Mouse (Mus musculus) kidney, postnatal 10 days (tissue): Measurements from ENCODE around the gene Olfr1404.
"Not testable (repeated sequence)": the region's sequence is repeated elsewhere in the genome, so short reads cannot be mapped to it uniquely, and the experiment has no call there.

ENCODE experiments used
- DNase-seq: peaks from one replicate; pipeline ENCODE4 v3.0.0; 2021; ENCODE audit warnings: mixed read lengths

Gene Olfr1404

DNA sequence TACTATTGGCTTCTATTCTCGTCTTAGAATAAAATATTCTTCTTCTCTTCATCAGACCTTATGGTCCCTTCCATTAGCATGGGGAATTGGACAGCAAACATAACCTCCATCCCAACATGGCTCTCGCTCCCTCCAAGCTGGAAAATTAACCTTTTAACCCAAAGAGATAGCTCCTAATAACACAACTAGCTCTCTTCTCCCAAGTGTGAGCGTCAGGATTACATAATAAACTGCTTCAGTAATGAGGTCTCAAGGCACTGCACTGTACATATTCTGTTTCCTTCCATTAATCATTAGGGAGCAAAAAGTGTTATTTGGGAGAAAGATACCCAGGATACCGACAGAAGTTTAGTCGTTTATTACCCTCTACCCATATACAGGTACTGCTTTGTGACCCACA lies at the start of gene Olfr1404:
Olfr1404 (plus strand) TSS at position 301 of the 400 bp plus-strand sequence.
- DNase-seq, result no peak

GRCm38 (mm10) chr1:173174154-173174842 lies 37.9 kb upstream of the Olfr1404 start:
- DNase-seq, result no peak

DNA sequence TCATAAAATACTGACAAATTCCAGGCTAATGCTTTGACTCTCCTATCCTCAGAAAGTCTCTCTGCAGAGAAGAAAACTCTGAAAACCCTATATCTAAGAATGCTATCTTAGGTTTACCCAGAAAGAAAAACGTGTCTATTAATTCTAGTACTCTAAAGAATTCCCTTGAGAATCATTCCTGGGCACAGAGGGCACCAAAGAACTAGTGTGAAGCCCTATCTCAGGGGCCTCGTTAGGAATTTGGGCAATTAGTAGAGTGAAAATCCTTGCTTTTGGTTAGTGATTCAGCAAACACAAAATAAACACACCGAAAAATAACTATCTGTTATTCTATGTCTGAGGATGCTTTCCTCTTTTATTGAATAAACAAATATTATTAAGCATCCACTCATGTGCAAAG lies 21.7 kb upstream of the Olfr1404 start, which contains the start of gene Olfr1406:
Olfr1406 (minus strand) TSS at position 101 of the 400 bp plus-strand sequence.
- DNase-seq, result no peak

DNA sequence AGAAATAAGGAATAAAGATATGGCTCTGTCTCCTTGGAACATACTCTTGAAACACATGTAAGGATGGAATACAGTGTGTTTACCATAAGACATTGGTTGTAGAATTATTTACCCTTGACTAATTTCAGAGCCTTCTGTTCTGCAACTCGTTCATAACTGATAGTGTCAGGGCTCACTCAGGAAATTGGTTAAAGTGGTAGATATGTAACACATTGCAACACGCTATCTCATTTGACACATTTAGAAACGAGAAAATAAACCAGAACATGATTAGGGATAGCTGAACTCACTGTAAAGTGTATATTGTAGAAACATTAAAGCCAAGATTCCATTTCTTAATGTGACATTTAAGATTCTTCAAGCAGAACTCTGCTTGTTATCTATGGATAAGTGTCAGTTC lies 20.1 kb upstream of the Olfr1404 start:
- no peak for DNase-seq

DNA sequence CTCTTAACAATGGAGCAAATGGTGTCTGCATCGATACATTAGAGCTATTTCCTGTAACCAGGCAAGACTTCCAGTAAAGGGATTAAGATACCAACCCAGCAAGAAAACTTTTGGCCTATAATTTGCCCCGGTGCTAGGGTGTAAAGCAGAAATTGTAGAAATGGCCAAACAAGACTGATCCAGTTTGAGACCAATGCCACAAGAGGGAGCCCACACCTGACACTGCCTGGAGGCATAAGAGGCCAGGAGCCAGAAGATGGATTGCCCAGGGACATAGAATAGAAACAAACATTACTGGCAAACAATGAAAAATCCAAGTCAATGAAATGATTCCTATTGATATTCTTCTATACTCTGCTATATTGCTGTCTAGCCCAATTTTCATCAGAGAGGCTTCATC lies 15.8 kb upstream of the Olfr1404 start:
- DNase-seq, result no peak

- DNase-seq, result no peak
These were observed 14.7 kb upstream of the Olfr1404 start, which contains the start of gene Olfr218 for GRCm38 (mm10) chr1:173197508-173197907. TSS of gene Olfr218 (plus strand) at chr1:173197808.

DNA sequence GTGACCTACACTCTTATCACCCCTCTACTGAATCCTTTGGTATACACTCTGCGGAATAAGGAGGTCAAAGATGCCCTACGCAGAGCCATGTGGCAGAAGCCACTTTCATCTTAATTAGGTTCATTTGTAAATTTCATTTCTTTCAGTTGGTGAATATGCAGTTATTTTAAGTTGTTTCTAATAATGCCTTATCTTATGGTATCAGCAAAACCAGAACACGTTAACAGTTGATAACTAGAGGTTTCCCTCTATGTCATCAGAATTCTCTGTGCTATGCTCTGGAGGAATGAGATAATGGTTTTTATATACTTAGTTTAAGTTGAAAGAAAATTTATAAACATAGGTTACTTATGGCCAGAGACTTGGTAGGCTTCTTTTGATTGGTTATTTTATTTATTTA lies 4.3 kb downstream of the Olfr1404 start:
- no peak for DNase-seq

DNA sequence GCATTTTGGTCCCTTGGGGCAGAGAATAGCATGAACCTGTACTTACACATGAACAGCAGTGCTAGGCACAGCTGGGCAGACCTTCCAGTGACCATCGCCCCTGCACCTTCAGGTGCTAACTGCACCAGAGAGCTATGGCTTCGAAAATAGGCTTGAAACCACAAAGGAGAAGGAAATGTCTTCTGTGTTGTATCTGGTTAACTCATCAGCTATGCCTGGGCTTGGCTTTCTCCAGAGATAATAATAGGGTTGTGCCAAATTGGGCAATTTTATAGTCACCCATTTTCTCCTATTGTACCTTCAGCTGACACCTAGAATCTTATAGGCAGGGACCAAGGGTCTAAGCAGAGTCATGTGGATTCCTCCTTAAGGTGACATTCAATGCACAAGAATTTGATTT lies 14.9 kb downstream of the Olfr1404 start, which contains the start of gene Fcer1a:
Fcer1a (minus strand) TSS at position 134 of the 400 bp plus-strand sequence.
- DNase-seq, result no peak

GRCm38 (mm10) chr1:173237004-173237403 lies 24.8 kb downstream of the Olfr1404 start:
- not testable (repeated sequence) for DNase-seq

DNA sequence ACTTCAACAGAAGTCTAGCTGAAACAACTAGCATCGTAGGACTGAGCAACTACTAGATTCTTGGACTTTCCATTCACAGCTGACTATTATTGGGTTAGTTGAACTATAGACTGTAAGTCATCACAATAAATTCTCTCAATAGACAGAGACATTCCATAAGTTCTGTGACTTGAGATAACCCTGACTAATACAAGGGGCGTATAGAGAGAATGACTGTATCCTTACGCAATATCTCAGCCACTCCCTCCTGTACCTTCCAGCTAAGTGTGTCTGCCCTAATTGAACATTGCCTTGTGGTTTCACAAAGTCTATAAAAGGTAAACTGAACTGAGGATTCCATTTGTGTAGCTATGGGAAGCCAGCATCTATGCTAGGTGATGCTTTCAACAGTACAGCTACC lies 37.7 kb downstream of the Olfr1404 start:
- no peak for DNase-seq

GRCm38 (mm10) chr1:173265701-173266100 lies 53.5 kb downstream of the Olfr1404 start, which contains the start of gene Olfr418:
TSS of gene Olfr418 (plus strand) at chr1:173266001.
- no peak for DNase-seq
